Mouse (Mus musculus): ENCODE measurements around the gene Akt1. TPM values are rescaled to one million over a fixed set of nuclear protein-coding genes. Genes with fewer than 3 reads are reported as not detected.

The Akt1 gene
- total RNA-seq, 2 experiments from 2014 or later = 279 to 286 TPM

DNA sequence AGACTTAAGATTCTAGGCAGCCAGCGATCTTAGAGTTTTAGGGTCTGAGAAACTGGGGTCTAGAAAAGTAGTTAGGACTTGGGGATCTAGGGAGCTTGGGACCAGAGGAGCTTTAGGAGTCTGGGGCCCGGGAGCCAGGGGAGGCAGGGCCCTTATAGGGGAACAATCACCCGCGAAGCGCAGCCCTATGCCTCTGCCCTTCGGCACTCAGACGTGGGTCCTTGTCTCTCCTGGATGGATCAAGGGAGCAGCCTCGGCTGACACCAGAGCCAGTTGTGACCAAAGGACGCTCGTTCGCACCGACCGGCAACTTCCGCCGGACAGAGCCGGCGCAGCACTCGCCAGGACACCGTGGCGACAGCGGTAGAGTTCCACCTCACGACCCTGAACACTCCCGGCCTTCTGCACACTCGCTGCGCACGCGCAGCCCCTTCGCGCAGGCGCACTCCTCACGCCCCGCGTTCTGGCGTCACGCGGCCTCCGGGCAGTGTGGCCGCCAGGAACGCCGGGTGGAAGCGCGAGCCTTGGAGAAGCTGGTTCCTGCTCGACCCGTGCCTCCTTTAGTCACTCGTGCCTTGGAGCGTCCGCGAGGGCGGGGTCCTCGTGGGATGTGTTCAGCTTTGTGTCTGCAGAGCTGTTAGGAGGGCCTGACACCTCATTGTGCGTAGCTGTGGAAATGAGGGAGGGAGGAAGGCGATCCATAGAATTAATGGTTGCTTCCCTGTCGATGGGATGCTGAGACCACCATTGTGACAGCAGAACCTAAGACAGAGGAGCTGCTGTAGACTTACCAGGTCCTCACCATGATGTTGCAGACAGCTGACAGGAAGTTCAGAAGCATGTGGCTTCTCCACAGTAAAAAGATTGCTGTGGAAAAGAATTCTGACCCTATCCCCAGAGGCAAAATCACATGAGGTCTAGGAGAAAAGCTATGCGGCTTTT is 18.8 kb upstream of the Akt1 start:
- DNase-seq = peak; percentile 96
- intact Hi-C loops (cut with DNase I) = no loop called here

DNA sequence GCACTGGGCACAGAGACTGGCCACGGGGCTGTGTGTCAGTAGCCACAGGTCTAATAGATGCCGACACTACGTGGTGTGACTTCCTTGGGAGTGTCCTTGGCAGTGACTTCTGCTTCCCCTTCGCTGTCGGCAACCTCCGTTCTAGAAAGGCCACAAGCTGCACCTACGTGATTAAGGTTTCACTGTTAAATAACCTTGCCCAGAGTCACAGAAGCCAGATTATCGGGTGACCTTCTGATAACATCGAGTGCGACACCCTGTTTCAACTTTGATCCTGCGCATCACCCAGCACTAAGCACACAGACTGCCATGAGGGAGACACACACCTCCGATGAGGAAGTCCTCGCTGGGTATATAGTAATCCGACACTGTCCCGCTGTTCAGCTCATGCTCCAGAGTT is 13.8 kb upstream of the Akt1 start:
- DNase-seq = no peak
- intact Hi-C loops (cut with DNase I) = no loop called here

DNA sequence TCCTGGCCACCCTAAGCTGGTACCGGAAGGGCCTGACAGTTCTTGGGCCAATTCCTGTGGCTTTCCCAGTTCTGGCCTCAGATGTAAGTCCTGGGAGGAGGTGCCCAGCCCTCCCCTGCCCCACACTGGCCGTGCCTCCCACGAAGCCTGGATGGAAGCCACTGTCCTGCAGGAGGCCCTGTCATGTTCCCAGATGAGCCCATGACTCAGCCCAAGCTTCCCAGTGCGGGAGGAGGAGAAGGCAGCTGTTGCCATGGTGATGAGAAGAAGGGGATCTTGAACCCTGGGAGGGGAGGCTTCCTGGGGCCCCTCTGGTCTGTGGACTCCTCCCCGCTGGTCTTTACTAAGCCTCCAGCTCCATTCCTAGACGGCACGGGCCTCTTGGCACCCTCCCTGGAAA is 8.7 kb upstream of the Akt1 start:
- intact Hi-C loops (cut with DNase I) = no loop called here
- DNase-seq = peak; percentile 68

DNA sequence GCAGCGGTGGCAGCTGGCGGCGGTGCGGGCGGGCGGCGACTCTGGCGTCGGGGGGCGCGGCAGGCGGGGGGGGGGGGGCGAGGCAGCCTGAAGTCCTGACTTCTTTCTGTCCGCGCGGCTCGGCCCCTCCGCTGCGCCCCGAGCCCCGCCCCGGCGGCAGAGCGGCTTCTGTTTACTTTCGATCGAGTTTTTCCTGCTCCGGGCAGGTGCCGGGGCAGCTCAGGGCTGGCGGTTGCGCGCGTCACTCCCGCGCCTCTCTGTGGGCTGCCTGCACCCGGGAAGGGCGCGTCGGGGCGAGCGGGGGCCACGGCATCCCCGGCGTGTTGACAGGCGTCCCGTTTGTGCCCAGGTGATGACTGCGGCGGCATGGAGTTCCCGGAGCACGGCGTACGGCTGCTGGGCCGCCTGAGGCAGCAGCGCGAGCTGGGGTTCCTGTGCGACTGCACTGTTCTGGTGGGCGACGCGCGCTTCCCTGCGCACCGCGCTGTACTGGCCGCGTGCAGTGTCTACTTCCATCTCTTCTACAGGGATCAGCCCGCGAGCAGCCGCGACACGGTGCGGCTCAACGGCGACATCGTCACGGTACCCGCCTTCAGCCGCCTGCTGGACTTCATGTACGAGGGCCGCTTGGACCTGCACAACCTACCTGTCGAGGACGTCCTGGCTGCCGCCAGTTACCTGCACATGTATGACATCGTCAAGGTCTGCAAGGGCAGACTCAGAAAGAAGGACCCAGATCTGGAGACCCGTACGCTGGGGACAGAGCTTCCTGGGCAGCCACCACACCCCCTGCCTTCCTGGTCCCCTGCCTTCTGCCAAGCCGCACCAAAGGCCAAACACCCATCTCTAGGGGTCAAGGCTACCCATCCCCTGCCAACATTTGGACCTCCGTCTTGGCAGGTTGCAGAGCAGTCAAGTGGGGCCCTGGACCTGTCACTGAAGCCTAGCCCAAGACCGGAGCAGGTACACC is 4.6 kb upstream of the Akt1 start:
- DNase-seq = no peak
- intact Hi-C loops (cut with DNase I) = no loop called here

DNA sequence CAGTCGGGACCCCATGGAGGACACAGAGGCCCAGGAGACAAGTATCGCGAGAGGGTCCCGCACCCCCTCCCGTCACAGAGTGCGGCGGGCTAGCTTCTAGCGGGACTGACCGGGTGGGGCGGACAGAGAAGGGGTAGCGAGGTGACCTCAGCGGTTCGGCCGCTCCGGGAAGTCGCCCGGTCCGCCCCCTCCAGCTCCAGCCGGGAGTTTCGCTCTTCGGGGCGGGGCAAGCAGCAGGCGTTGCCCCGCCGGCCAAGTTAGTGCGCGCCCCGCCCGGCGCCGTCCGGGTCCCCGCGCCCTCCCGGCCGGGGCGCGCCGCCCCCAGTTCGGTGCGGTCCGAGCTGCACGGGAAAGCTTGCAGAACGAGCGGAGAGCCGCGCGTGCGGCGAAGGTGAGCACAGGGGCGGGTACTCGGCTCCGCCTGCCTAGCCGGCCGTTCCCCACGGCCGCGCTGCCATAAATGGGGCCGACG is 3.9 kb upstream of the Akt1 start, which contains the start of gene Zbtb42:
Gene Zbtb42, plus strand, starts transcription at position 274 of the 472 bp plus-strand sequence.
- DNase-seq = peak; percentile 62
- intact Hi-C loops (cut with DNase I) = no loop called here

DNA sequence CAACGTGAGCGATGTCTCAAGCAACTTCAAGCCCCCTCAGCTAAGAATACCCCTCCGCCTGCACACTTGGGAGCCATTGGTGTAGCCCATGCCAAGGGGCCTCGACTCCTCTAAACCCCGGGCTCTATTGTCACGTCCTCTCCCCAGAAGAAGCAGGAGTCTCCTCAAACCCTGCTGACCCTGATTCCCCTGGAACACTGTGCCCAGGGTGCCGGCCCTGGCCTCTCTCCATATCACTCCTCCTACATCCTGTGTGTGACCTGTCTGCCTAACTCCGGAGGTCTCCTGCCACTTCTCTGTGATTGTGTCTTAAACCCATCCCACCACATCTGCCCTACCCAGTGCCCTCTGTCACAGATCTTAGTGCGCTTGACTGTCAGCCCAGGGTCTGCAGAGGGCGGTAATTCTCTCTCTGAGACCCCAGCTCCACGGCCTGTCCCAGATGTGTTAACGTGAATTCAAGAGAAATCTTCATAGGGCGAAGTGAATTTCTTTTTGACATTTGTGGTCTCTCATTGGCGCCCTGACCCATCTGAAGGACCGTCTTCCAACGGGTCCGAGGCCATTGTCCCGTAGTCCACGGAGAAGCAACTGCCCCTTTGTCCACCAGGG is 3.4 kb upstream of the Akt1 start:
- intact Hi-C loops (cut with DNase I) = no loop called here
- DNase-seq = no peak

DNA sequence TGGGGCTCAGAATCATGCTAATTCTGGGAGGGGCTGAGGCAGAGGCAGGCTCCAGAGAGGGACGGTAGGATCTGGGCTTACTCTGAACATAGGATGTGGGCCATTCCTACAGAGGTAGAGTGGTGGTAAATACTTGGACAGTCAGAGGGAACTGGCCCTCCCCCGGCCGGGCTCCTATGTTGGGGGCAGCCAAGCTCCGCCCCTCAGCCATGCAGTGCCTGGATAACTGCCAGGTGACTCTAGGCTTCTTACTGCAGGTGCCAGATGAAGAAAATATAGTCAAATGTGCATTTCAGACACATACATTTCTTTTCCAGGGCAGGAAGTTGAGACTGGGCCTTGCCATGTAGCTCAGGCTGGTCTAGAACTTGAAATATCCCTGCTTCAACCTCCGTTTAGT is 2.4 kb upstream of the Akt1 start:
- intact Hi-C loops (cut with DNase I) = no loop called here
- no peak for DNase-seq

DNA sequence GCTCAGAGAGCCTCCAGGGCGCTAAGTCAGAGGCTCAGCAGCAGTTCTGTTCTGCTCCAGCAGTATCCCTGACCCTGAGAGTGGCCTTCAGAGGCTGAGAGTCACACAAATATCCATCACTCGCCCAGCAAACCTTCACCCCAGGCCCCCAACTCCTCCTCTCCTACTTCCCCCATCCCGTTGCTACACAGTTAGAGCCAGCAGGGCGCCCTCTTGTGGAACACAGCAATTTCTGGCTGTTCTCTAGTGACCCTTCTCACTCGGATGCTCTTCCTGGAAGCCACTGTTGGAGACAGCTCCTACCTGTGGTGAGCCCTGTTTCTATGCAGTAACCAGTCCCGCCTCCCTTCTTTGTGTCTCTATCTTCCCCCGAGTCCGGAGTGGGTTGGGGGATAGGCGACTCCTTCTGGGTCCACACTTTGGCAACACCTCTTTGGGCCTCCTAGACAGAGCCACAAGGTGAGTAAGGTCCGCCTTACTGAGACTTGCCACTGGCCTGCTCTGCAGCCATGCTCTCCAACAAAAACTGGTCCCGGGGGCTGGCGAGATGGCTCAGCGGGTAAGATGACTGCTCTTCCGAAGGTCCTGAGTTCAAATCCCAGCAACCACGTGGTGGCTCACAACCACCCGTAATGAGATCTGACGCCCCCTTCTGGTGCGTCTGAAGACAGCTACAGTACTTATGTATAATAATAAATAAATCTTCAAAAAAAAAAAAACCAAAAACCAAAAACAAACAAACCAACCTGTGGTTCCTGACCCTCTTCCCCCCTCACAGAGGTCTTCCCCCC is 756 bp upstream of the Akt1 start:
- intact Hi-C loops (cut with DNase I) = no loop called here
- DNase-seq = peak; percentile 88

DNA sequence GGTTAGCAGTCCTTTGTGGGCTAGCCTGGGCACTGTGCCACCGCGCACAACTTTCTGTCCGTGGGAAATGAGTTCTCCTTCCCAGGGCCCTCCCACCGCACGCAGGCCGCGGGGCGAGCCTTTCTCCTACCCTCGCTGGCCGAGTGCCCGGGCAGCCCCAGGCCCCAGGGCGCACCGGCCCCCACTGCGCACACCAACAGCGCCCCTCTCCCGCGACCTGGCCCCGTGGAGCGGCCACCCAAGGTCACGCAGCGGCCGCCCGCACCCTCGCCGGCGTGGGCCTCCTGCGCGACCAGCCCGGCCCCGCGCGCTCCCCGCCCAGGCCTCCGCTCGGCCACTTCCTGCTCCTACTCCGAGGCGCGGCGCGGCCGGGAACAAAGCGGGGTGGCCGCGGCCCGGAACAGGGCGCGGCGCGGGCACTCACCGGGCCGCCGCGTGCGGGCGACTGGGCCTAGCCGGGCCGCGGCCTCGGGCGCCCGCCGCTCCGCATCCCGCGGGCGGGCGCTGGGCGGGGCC is 1.1 kb downstream of the Akt1 start:
- intact Hi-C loops (cut with DNase I) = no loop called here
- DNase-seq = peak; percentile 62

DNA sequence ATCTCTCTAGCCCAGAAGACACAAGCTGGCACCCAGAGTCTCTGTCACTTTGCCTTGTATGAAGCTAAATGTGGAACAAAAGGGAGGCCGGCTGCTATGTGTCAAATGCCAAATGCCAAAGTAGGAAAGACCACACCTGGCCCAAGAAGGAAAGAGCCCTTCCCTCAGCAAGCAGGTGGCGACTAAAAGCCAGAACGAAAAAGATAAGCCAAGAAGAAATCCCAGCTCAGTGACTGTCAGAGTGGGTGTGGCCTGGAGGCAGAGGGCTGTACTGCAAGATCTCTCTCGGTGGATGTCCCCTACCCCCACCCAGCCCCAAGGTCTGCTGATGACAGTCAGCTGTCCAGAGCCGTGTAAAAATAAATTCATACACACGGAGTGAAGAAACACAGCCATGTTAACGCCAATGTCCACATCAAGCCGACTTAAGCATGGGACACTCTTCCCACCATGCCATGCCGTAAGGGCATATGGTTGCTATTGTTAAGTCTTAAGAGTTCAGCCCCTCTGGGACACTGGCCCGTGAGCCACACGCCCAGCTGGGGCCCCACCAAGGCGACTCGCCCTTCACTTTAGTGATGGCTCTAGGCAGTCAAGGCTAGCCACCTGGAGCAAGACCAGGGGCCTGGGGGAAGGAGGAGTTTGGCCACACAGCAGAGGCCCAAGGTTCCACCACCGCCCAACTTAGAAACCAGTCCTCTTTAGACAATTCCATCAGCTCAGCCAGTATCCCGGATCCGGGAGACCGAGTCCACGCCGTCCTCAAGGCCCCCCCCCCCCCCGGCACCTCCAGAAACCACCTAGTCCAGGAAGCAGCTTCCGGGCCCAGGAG is 1.7 kb downstream of the Akt1 start:
- peak; percentile 56 for DNase-seq
- intact Hi-C loops (cut with DNase I) = no loop called here

DNA sequence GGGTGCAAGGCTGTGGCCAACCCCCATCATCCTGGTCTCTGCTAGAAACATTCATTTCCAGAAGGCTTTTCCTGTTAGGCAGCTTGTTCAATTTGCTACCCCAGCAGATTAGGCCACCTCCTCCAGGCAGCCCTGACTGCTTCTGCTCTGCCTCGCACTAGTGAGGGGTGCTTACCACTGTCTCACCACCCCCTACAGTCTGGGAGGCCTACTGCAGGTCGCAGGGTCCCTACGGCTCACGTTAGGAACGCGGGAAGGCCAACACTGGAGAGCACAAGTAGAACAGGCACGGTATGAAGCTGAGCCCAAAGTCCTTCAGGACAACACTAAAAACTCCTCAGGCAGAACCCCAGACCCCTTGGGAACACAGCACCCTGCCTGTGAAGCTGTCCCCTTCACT is 2.8 kb downstream of the Akt1 start:
- no peak for DNase-seq
- intact Hi-C loops (cut with DNase I) = no loop called here

DNA sequence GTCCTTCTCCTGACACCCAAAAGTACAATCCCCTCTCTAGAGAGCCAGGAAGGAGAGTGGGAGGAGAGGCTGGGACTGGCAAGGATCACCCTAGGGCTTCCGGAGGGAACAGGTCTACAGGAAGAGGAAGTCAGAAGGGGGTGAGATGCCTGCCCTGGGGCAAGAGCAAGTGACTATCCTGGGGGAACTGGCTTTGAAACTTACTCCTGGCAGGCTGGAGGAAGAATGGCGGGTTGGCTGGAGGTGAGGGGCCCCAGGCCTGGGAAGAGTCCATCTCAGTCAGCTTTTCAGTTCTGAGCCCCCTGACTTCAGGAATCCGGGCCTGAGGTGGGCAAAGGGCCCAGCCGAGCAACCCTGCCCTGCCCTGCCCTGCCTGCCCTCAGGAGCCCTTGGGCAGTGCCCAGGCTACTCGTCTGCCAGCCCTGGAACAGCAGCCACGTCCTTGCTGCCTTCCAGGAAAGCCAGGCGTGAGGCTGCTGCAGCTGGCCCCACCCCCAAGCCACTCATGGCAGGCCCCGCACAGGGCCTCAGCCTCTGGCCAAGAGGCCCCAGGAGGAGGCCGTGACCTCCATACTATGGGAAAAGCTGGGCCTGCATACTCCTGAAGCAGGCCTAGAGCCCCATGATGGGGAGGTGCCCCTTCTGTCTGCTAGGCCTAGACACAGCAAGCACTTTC is 3.8 kb downstream of the Akt1 start:
- intact Hi-C loops (cut with DNase I) = no loop called here

DNA sequence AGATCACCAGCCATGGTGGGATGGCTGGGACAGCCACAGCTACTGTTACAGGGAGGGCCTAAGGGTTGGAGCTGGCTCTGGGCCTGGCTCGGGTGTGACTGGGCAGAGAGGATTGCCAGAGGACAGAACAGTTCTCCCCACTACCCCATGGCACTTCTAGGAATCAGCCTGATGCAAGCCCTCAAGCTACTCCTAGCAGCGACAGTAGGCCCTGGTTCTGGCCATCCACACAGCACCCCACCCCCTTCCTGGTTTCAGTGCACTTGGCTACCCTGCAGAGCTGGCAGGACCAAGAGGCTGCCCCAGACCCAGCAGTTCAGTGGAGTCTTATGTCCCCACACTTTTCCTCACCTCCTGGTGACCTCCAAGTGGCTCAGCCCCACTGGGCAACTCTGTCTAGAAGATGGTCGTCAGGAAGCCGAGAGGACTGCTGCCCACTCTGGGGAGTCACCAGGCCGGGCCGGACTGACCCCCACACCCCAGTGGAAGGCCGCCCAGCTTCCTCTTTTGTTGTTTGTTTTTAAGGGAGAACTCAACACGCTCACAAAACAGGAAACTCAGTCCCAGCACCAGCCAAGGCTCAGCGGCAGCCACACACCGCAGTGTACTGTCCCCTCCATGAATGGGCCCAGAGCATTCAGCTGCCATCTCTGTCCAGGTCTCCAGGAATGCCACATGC is 6.9 kb downstream of the Akt1 start:
- intact Hi-C loops (cut with DNase I) = no loop called here
- DNase-seq = peak; percentile 43

More for the DNA sequence above, 3.8 kb downstream of the Akt1 start:
- DNase-seq = no peak

DNA sequence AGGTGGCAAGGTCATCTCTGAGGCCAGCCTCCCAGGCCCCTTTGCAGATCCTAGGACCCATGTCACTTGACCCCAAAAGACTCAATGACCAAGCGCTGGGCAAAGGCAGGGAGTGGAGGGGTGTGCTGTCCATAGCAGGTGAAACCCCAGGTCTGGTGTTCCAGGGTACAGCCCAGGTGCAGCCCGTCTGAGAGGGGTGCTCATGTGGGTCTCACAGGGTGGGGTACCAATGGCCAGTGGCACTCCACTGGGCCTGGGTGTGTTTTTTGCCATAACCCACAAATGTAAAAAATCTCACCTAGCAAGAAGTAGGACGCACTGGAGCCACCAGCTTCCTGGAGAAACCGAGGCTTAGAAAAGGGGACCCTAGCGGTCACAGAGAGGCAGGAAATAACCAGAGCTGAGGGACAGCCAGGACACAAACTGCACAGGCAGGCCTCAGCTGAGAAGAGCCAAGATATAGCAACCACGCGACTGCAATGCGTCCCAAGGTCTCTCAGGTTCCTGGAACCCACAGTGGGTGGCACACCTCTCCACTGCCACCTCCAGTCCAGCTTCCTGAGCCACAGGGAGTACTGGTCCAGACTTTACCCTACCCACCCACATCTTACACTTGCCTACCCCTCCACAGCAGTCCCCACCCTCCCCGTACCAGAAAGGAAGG is 8.7 kb downstream of the Akt1 start:
- no peak for DNase-seq
- intact Hi-C loops (cut with DNase I) = no loop called here

DNA sequence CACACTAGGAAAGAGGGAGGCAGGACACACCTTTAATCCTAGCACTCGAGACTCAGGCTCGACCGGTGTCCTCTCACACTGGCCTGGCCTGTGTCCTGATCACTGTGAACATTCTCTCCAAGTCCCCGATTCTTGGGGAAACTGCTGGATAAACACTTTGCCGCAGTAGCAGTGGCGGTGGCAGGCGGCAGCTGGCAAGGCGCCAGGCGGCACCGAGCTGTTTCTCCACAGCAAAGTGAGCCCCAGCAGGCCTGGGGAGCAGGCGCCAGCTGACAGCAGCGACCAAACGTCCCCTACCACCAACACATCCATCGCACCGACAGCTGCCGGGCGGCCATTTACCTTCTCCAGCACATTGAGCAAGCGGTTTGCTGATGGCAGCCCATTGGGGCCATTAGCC is 9.2 kb downstream of the Akt1 start:
- DNase-seq = peak; percentile 92
- intact Hi-C loops (cut with DNase I) = no loop called here

DNA sequence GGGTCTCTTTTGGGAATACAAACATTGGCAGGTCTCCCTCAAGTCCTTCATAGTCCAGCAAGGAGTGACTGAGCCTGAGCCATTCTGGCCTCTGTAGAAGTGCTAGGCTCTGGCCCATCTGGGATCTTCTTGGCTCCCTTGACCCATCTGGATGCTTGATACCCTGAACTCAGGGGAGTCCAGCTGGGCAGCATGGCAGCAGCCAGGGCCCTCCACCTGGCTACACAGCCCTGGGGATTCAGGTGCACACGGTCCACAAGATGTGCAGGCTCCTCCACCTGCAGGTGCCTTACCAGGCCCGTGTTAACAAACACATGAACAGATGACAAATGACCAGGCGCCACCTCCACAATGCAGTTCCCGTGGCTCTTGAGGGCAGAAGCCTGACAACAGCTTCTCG is 10.0 kb downstream of the Akt1 start:
- peak; percentile 50 for DNase-seq
- intact Hi-C loops (cut with DNase I) = loop anchor here (5.0 kb wide), 1 partner anchor 43 kb away; no protein-coding TSS in a partner anchor

DNA sequence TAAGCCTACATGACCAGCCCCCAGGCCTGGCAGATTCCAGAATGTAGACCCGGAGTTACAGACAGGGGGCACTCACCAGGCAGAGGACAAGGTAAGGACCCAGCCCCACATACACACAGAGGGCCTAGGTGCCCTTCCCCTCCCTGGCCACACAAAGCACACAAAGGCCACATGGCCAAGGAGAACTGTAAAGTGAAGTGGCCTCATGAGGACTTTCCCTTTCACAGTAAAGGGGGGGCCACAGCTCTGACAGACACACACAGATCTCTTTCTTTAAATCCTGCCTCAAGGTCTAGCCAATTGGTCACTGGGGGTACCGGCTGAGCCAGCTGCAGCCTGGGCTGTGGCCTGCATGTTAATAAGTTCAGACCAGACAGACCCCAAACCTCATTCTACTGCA is 10.6 kb downstream of the Akt1 start:
- peak; percentile 54 for DNase-seq
- intact Hi-C loops (cut with DNase I) = loop anchor here (5.0 kb wide), 1 partner anchor 43 kb away; no protein-coding TSS in a partner anchor
